Mouse (Mus musculus) telencephalon, adult 2 months (tissue): ENCODE measurements around the gene Adprh.
A peak's percentile ranks its signal among the peaks of the same experiment; 100 is the strongest.

Experiments used
- DNase-seq: peaks from one replicate; pipeline ENCODE4 v3.0.0-alpha.2; 2011; ENCODE audit warnings: low read depth, low spot score

The Adprh gene

DNA sequence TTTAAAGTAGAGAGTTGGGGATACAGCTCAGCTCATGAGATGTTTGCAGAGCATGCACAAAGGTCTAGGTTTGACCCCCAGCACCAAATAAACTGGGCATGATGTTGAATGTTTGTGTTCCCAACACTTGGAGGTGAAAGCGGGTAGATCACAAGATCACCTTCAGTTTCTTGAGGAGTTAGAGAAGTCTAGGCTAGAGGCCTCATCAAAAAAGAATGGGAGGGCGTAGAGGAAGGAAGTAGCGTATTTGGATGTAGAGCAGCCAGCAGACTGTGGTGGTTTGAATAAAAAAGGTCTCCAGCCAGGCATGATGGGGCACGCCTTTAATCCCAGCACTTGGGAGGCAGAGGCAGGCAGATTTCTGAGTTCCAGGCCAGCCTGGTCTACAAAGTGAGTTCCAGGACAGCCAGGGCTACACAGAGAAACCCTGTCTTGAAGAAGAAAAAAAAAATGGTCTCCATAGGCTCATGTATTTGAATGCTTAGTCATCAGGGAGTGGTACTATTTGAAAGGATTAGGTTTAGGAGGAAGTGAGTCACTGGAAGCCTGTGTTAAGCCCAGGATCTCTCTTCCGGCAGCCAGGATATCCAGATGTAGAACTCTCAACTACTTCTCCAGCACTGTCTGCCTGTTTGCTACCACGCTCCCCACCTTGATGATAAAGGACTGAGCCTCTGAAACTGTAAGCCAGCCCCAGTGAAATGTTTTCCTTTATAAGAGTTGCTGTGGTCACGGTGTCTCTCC is 8.6 kb downstream of the Adprh start:
- no peak for DNase-seq

DNA sequence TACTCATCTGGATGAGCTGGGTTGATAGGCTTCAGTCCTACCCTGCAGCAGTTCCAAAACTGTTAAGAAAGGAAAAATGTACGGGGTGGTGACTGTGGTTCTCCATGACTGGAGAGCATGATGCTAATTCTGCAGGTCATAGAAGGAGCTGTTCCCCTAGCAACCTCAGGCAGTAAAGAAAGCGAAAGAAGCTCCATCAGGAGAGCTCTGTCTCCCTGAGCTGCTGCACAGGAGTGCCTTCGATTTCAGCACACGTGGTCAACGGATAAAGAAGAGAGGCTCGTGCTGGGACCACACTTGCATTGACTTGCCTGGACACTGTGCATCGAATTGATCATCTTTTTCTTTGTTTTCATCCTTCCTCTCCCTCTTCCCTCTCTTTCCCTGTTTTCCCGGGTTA is 10.3 kb downstream of the Adprh start:
- DNase-seq = no peak

DNA sequence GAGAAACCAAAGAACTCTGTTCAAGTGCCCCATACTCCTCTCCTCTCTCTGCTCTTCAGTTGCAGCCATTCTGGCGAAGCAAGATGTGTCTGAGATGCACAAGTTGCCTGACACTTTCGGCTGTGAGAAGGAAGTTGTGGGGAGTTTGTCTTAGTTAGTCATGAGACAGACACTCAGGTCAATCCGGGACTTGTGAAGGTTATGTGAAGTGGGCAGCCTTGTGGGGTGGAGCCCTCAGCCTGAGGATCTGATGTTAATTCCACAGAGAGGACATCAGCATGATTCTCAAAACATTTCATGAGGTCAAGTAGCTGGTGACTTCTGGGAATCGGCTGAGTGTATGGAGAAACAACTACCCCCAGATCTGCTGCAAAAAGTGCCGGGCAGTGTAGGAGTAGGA is 10.9 kb downstream of the Adprh start:
- no peak for DNase-seq

DNA sequence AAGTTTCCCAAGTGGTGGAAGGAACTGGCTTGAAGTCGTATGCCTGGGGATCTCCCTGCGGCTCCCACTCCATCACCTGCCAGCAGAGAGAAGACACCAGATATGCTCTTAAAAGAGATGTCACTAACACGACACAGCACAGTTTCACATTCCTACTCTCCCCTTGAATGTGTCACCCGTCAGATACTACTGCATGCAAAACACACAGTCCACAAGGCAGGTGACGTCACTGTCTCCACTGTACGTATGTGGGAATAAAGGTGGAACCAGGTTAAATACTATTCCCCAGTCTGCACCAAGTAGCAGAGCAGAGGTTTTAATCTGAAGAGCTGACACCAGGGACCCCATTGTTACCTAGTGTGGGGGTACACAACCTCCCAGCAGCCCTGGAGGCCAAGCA is 12.1 kb downstream of the Adprh start:
- DNase-seq = no peak

- DNase-seq = peak; percentile 39
These were observed 13.3 kb downstream of the Adprh start for GRCm38 (mm10) chr16:38439190-38439589.

DNA sequence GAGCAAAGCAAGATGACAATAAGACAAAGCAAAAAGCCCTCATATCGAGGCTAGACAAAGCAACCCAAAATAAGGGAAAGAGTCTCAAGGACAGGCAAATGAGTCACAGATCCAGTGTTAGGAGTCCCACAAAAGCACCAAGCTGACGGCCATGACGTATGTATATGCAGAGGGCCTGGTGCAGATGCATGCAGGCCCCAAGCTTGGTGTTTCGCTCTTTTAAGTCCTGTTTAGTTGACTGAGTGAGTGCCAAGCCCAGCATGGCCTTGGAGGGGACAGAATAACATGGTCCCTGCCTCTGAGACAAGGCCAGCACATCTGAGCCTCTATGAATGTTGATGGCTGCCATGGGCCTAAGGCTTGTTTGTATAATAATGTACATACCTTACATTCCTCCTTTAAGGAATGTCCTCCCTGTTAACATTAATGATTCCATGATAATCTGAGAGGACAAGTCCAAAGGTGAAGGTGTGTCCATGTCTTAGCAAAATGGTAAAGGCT is 18.2 kb downstream of the Adprh start:
- no peak for DNase-seq

- no peak for DNase-seq
These were observed 19.0 kb downstream of the Adprh start for GRCm38 (mm10) chr16:38433514-38433913.

DNA sequence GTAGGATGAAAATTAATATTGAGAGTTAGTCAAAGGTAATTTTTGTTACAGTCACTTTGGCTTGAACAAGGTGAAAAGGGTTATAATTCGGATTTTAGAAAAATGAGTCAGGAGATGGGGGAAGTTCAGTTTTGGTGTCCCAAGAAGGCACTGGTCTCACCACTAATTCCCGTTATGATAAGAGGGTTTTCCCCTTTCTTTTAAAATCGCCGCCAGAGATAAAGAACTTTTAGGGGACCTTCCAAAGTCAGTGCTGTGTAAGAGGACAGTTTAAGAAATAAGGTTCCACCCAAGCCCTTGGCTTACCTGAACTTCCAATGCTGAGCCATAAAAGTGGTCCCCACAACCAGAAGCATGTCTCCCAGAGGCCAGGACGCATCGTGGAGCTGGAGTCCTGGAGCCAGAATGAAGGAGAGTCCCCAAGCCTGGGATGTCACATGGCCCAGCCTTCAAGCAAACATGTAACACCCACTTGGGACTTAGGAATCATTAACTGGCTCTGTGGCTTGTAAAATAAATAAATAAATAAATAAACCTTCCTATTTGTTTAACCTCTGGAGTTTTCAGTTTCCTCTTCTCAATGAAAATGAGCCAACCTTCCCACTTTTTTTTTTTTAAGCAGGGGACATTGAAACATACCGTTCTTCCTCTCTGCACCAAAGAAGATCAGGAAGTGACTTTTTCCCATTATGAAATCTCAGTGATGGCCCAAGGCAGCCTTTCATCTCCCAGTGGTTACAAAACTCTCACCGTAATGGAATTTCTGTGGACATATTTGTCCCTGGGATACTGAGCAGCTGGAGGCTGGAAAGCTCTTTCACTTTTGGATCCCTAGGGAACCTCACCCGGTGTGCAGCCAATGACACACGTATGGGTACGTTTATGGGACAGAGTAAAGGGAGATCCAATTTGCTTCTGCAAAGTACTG is 19.7 kb downstream of the Adprh start, which contains the start of gene Pla1a:
Pla1a (minus strand) TSS at position 648 of the 928 bp plus-strand sequence.
- no peak for DNase-seq

DNA sequence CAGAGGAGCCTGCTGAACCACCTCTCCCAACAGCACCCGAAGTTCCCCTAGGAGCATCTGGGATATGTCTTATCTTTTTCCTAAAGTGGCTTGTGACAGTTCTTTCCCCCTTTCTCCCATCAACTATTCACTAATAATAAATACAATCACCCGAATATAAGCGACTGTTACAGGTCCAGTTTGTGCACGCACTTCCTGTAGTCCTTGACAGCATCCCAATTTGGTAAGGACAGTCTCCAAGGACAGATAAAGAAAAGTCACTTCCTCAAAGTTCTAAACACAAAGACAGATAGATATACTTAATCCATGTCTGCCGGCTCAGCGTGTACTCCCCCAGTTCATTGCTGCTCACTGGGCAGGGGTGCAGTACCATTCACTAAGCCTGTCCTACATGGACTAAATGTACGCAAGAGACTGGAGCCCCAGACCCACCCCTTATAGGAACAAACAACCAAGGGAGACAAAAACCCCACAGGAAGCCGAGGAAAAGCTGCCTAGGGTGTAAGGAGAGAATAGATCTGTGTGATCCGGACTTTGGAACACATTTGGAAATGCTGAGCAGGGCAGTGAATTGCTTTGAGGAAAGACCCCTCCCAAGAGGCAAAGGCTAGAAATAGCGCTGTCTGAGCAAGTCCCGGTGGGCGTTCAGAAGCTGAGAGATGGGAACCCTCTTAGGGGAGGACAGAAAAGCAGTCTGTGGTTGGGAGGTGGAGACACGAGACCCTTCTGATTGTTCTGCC is 20.9 kb downstream of the Adprh start:
- no peak for DNase-seq

DNA sequence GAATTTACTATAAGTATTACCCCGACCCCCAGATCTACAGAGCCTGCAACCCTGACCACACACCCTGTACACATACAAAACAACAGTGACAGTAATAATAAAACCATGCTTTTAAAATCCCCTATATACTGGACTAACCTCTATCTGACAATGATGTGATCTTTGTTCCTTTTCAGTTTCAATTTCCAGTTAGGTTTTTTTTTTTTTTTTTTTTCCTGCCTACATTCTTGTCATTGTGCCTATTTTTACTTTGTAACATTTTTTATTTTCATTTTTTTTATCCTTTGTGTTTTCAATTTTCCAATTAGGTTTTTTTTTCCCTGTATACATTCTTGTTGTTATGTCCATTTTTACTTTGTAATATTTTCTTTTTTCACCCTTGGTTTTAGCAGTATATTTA is 26.7 kb downstream of the Adprh start:
- no peak for DNase-seq

DNA sequence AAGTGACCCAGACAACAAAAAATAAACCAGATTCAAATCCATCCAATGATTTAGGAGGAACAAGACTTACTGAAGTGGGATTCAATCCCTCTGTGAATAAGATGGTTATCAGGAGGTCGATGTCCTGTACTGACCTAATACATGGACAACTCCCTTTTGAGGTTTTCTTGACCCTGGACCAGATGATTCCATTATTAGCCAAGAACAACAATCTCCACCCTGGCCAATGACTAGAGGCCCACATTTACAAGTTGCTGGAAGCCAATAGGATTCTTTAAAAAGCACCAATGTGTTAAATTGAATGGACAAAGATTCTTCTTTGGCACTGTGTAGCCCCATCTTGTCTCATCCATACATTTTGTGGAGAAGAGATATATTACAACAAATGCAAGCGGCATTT is 27.1 kb downstream of the Adprh start:
- no peak for DNase-seq

- no peak for DNase-seq
These were observed 37.5 kb downstream of the Adprh start for GRCm38 (mm10) chr16:38414953-38415352.

DNA sequence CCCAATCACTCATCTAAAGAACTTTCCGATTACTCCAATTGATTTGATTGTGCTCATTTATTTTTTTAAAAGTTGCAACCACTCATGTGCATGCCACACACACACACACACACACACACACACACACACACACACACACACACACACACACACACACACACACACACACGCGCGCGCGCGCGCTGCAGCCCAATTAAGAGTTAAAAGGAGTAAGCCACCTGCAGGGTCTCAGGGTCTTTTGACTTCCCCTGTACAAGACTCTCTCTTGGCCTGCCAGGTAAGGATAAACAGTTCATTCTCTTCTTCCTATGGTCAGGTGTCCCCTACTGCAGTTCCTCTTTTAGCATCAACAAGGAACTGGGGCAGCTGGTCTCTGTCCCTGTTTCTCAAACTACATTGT is 44.1 kb downstream of the Adprh start:
- no peak for DNase-seq

GRCm38 (mm10) chr16:38407584-38407983 is 44.9 kb downstream of the Adprh start:
- no peak for DNase-seq

DNA sequence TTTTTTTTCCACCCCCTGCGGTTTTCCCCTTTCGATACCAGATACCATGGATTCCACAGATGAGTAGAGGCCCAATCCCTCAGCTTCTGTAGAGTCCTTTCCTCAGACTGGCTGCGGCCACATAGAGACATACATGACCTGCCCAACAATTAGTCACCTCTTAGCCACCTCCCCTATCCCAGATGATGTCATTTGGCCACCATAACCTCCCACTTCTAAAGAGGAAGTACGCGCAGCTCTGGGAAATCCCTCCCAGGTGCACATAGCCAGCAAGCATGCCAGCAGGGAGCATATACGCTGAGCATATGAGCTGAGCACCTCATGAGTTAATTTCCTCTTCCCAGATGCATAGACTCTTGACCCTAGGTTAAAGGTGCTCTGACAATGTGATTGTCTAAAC is 45.8 kb downstream of the Adprh start:
- DNase-seq = no peak

DNA sequence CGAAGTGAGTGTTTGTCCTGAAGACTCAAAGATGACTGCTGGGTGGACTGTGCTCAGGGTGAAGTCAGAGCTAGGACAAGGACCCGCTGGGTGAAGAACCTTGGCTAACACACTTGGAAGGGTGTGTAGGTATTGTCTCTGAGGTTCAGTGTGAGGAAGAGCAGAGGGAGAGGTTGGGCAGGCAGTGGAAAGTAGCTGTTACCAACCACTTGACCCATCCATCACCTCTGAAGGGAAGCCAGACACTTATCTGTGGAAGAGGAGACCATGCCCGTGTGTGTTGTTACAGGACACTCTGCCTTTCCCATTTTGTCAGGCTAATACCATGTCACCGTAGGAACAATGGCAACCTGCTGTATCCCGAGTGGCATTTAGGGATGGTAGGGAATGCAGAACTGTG is 46.2 kb downstream of the Adprh start:
- DNase-seq = no peak

DNA sequence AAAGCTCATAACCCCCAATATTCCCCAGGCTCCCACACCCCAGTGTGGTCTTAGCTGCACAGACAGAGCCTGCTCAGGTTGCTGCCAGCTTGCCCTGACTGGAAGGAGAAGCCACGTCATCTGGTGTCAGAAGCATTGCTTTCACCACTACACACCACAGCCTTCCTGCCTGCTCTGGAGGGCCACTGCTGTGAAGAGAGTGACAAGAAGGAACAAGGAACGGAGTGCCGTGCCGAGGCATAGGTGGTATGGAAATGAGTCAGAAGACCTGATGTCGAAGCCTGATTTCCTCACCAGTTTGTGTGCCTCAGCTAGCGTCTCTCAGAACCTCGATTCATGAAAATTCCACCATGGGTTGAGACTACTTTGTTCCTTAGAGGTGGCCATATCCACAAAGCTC is 48.9 kb downstream of the Adprh start:
- DNase-seq = no peak

- no peak for DNase-seq
These were observed 51.0 kb downstream of the Adprh start for GRCm38 (mm10) chr16:38401468-38401867.

DNA sequence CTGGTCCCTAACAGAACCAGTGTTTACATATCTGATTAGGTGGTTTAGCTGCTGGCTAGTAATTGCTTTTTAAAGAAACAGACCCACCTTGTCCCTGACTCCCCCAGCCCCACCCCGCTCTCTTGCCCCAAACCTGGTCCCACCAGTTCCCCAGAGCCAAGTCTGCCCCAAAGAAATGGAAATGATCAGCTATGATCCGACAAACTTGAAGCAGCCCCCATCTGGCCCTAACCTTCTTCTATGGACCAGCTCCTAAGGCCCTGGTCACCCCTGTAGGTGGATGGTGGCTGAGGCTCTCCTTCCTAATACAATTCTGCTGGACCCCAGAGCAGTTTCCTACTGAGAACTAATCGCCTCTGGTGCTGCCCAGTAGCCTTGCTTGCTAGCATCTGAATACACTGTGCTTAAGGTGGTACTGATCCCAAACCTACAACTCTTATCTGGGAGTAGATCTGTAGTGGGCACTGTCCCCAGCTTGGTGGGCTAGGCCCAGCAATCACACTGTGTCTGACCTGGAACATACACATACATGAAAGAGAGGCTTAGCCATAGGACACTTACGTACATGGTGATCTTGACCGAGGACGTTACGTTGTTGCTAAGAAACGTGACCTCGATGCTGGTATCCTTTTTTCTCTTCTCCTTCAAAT is 52.1 kb downstream of the Adprh start:
- no peak for DNase-seq

DNA sequence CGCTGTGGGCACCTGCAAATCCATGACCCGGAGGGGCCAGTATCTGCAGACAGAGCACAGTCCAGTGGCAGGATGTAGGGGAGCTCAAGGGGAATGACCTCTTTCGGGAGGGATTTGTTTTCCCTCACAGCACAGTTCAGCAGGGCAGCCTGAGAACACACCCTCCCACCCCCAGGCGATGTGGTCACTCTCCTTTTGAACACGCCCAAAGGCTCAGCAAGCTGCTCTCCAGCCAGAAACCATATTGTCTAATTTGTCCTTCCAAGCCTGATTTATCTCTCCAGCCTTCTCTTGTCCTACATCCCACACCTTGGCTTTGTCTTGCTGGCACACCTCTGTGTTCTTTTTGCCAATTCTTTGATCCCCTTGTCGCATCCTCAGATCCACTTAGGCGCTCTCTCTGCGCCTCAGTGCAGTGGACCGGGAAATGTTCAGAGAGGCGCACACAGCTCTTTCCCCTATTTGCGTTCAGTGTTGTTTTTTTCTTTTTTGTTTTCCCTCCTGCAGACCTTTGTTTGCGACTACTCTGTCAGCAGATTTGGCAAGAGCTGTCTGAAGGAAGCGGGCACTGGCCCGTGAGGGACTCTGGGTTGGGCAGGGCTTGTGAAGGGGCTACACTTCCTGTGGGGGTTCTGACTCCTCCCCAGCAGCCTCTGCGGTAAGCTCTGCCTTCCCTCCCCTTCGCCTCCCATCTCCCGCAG is 52.8 kb downstream of the Adprh start:
- DNase-seq = no peak

DNA sequence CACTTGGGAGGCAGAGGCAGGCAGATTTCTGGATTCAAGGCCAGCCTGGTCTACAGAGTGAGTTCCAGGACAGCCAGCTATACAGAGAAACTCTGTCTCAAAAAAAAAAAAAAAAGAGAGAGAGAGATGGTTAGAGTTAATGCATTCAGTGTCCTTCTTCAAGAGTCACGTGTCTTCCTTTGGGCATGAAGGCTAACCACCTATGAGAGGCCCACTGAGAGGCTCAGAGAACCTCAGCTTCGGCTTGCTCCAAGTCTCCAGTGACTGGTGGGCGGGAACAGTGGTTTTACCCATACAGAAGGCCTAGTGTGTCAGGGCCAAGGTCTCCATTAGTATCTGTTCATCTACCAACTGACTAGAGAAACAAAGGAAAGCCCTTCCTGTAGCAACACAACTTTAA is 53.4 kb downstream of the Adprh start:
- DNase-seq = no peak
